Mouse (Mus musculus): Measurements from ENCODE around the gene Nufip2.

The Nufip2 gene

GRCm38 (mm10) chr11:77770346-77770745, 84.4 kb downstream of the Nufip2 start:
- no peak for DNase-seq (ENCODE audit: low spot score in 2 of 2)

DNA sequence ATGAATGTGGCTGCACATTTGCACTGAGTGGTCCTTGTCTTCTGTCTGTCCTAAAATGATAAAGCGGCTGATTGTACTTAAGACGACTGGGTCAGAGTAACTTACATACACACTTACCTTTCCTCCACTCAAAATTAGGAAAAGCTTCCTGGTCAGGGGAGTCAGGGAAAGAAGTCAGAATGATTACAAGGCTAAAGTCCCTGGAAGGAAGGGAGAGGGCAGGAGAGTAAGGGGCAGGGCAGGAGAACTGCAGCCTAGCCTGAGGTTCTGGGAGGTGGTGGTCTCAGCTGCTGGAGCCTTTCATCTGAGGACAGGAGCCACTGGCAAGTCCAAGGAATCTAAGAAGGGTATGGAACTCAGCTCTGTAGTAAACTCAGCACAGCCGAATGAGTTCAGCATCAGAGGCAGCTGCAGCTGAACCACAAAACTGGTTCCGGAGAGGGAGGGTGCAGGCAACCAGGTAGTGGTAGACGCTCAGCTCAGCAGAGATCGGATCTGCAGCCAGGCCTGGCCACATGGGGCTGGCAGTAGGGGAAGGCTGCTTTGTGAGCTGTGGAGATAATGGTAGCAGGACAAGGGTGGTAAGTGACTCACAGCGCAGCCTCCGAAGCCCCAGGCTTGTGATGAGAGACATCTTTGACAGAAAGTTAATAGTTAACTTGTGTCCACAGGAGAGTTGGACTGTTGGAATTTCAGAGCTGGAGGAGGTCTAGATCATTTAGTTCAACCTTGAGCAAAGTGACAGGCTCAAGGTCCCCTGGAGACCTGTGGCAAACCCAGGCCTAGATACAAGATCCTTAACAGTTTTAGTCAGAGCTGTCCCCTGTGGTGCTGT, 86.1 kb downstream of the Nufip2 start:
- DNase-seq (ENCODE audit: low spot score in 2 of 2): no peak

GRCm38 (mm10) chr11:77775701-77776400, 89.9 kb downstream of the Nufip2 start:
- DNase-seq (ENCODE audit: low spot score in 2 of 2): no peak

GRCm38 (mm10) chr11:77777436-77777835, 91.5 kb downstream of the Nufip2 start:
- DNase-seq (ENCODE audit: low spot score in 2 of 2): no peak

GRCm38 (mm10) chr11:77777937-77778336, 92.0 kb downstream of the Nufip2 start:
- DNase-seq (ENCODE audit: low spot score in 2 of 2): no peak

GRCm38 (mm10) chr11:77779240-77779639, 93.3 kb downstream of the Nufip2 start:
- DNase-seq (ENCODE audit: low spot score in 2 of 2): no peak

- no peak for DNase-seq (ENCODE audit: low spot score in 2 of 2)
Measured at GRCm38 (mm10) chr11:77781088-77781487, 95.1 kb downstream of the Nufip2 start.

GRCm38 (mm10) chr11:77782104-77782815, 96.3 kb downstream of the Nufip2 start:
- DNase-seq (ENCODE audit: low spot score in 2 of 2): no peak

DNA sequence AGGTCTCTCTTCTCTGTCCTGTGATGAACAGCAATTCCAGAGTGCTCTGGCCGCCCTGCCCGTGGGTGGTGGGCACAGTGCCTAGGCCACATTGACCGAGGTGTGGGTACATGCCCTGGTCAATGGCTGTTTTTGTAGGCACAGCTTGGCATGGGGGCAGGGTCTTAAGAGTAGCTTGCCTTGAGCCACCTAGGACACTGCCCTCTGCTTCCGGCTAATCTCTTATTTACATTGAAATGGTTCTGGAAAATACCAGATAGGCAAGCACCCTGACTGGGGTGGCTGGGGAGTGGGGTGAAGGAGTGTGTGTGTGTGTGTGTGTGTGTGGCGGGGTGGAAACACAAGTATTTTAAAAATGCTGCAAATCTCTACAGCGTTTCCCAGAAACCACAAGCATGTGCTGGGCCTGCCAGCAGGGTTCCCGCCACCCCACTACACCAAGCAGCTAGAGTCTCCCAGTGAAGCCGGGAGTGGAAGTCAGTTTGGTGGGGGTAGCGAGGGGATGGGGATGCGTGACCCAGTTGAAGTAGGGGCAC, 97.3 kb downstream of the Nufip2 start:
- no peak for DNase-seq (ENCODE audit: low spot score in 2 of 2)

DNA sequence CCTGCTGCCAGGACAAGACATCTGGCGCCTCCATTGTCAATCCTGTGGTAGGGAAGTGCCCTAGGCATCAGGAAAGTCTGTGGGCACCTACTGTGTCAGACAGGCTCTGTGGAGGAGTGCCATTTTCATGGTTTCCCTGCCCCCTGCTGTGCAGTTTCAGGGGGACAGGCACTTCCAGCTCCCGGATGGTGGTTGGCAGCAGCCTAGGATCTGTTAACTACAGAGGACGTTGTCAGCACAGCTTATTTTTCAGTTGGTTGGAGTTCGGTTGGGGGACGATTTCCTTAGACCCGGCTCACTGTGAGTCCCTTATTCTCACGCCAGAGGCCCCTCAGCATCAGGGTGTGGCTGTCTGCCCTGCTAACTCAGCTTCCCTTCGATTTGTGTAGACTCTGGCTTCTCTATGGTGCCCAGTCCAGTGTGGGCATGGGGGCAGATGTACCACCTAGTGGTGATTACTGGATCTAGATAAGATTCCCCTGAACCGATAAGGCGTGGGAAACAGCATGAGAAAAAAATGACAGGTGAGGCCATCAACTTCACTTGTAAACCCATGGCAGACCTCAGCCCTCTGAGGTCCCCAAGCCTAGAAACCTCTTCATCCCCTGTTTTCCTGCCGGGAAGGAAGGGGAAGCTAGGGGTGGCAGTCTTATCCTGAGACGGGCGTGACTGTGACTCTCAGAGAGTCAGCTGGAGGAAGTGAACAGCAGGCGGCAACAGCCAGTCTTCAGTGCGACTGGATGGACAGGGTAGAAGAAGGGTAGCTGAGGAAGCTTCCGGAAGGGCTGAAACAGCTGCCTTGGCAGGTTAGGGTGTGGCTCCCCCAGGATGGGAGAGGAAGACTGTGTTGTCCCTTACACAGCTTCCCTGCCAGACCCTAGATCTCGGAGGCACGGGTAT, 98.0 kb downstream of the Nufip2 start:
- DNase-seq (ENCODE audit: low spot score in 2 of 2): no peak

DNA sequence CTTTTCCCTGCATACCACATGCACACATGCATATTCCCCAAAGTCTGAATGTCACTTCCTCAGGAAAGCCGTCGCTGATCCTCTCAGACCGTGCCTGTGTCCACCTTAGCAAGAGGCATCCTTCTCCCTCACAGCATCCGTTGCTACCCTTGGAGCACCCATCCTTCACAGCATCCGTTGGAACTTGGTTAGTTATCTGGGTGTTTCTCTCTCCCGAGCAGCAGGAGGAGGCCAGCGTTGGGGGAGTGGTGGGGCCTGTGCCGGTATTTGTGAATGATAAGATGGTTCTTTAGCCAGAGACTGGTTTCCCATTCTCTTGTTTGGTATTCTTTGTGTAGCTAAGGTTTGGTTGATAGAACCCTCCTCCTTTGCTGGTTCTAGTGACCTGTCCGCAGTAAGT, 98.9 kb downstream of the Nufip2 start:
- DNase-seq (ENCODE audit: low spot score in 2 of 2): no peak

GRCm38 (mm10) chr11:77785396-77785767, 99.4 kb downstream of the Nufip2 start:
- no peak for DNase-seq (ENCODE audit: low spot score in 2 of 2)

- DNase-seq (ENCODE audit: low spot score in 2 of 2): no peak
Measured at GRCm38 (mm10) chr11:77785768-77786561, 100.0 kb downstream of the Nufip2 start.

- no peak for DNase-seq (ENCODE audit: low spot score in 2 of 2)
Measured at GRCm38 (mm10) chr11:77787707-77788106, 101.8 kb downstream of the Nufip2 start, which contains the start of gene Gm10277. Gene Gm10277, minus strand, starts transcription at chr11:77787747.

- DNase-seq (ENCODE audit: low spot score in 2 of 2): no peak
Measured at GRCm38 (mm10) chr11:77789512-77789911, 103.6 kb downstream of the Nufip2 start.

GRCm38 (mm10) chr11:77790286-77790685, 104.3 kb downstream of the Nufip2 start:
- DNase-seq (ENCODE audit: low spot score in 2 of 2): no peak

DNA sequence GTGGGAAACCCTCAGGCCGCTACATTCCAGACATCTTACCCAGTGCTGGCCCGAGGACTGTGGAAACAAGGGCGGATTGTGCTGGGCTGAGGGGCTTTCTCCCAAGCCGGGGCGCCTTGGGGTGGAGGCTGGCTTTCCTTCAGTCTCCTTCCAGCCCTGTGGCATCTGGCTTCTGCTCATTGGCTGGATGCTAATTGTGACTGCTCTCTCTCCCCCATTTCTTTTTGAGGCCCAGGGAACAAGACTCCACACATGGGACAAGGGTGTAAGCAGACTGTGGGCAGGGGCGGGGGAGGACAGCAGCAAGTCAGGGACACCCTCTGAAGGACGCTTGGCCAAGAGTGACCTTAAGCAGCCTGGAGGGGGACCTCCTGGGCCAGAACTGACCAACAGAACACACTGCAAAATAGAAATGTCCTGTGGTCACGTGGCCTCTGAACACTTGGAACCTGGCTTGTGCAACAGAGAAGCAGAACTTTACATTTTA, 105.3 kb downstream of the Nufip2 start:
- DNase-seq (ENCODE audit: low spot score in 2 of 2): no peak

All from urinary bladder, postnatal 4 days (tissue).